Mouse (Mus musculus): ENCODE results near the gene Fam227a. TPM values are rescaled to one million over a fixed set of nuclear protein-coding genes. Genes with fewer than 3 reads are reported as not detected.

Gene Fam227a
- polyA plus RNA-seq, 1 experiment from 2014 or later: 0.72 TPM

DNA sequence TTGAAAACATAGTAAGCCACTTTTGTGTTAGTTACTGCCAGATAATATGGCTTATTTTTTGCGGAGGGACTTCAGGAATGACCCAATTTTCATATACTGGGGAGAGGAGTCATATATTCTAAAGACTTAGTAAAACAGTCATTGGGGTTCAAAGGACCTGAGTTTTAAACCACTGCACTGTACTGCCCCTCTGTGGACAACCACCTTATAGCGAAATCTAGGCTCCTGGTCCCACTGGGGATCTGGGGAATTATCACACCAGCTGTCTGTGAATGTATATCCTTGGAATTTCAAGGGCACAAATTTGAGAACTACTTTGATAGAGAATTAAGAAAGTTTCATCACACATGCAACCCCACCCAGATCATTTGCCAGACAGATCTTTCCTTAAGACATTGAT is 51.0 kb downstream of the Fam227a start:
- 47% methylated on average over 2 of the region's 2 CpGs for WGBS
- Histone ChIP-seq H3K4me1 (ENCODE audit: control insufficient read depth, insufficient read depth, low read length) (peaks cover 7% of the 10 kb centered on the region), H3K4me2 (ENCODE audit: low read depth, low read length) (no peak overlapping the region), H3K4me3 (ENCODE audit: low read length) (no peak overlapping the region), H3K27me3 (replicated peaks; ENCODE audit: control insufficient read depth, insufficient read depth, low read length) (no peaks in the 10 kb centered on the region), H3K9me3 (ENCODE audit: control insufficient read depth, low read length) (no peaks in the 10 kb centered on the region), H3K9ac (ENCODE audit: low read depth, low read length) (no peak overlapping the region), H3K36me3 (ENCODE audit: control insufficient read depth, insufficient read depth, low read length) (no peaks in the 10 kb centered on the region), H3K27ac (ENCODE audit: low read length) (no peak overlapping the region)
- ATAC-seq: no peak

DNA sequence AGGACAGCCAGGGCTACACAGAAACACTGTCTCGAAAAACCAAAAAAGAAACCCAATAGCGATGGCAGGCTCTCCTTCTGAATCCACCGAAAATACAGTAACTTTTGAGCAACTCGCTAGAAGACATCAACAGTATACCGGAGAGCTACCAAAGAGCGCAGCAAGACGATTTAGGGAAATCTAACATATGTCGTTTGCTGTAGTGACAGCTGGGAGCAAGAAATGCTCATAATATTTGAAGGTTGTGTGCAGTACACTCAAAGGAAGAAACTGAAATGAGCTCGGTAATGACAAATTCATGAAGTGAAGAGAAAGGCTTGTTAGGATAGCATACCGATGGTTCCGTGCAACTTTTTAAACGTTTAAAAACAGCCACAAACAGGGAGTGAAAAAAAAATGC is 52.6 kb downstream of the Fam227a start:
- Histone ChIP-seq H3K27me3 (replicated peaks; ENCODE audit: control insufficient read depth, insufficient read depth, low read length) (no peaks in the 10 kb centered on the region), H3K36me3 (ENCODE audit: control insufficient read depth, insufficient read depth, low read length) (no peaks in the 10 kb centered on the region), H3K27ac (ENCODE audit: low read length) (no peak overlapping the region), H3K9ac (ENCODE audit: low read depth, low read length) (no peak overlapping the region), H3K4me3 (ENCODE audit: low read length) (no peak overlapping the region), H3K4me1 (ENCODE audit: control insufficient read depth, insufficient read depth, low read length) (peaks cover 7% of the 10 kb centered on the region), H3K4me2 (ENCODE audit: low read depth, low read length) (no peak overlapping the region), H3K9me3 (ENCODE audit: control insufficient read depth, low read length) (no peaks in the 10 kb centered on the region)
- WGBS: 83% methylated on average over 12 of the region's 12 CpGs
- ATAC-seq: no peak

DNA sequence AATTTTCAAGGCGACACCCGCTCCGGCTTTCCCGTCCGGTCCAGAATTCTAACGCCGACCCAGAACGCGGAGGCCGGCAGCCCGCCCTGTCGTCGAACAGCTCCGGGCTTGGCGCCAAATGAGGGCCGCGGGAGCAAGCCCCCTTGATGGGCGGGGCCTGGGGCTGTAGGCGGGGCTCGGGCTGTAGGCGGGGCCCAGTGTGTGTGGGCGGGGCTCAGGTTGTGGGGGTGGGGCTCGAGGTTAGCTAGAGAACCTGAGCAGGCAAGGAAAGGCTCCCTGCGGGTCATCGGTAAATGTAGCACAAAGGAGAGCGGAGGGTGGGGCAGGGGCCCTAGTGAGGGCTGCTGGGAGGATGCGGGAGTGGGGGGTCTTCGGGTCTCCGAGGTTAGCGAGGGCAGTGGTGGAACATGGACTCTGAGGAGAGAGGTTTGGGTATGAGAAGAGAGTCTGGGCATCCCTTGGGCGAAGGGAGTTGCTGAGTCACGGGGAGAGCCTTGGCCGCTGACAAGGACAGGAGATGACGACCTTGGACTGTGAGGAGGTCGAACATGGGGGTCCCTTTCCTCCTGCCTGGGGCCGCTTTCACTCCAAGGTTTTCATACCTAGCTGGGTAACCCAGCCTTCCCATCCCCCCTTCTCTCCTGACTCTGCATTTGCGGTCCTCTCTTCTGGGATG is 53.6 kb downstream of the Fam227a start, which contains the start of gene Dmc1:
Gene Dmc1, minus strand, starts transcription at position 120 of the 676 bp plus-strand sequence.
- H3K27me3 ChIP-seq (replicated peaks; ENCODE audit: control insufficient read depth, insufficient read depth, low read length): no peaks in the 10 kb centered on the region
- H3K27ac ChIP-seq (ENCODE audit: low read length): no peak within 1 kb of the TSS
- H3K9ac ChIP-seq (ENCODE audit: low read depth, low read length): peak within 1 kb of the TSS; percentile 59
- peak within 1 kb of the TSS; percentile 45 for H3K4me3 ChIP-seq (ENCODE audit: low read length)
- ATAC-seq: peak; percentile 48
- H3K4me2 ChIP-seq (ENCODE audit: low read depth, low read length): peak within 1 kb of the TSS; percentile 53
- H3K36me3 ChIP-seq (ENCODE audit: control insufficient read depth, insufficient read depth, low read length): no peaks in the 10 kb centered on the region
- peaks cover 7% of the 10 kb centered on the region for H3K4me1 ChIP-seq (ENCODE audit: control insufficient read depth, insufficient read depth, low read length)
- 12% methylated on average over 37 of the region's 37 CpGs for WGBS
- no peaks in the 10 kb centered on the region for H3K9me3 ChIP-seq (ENCODE audit: control insufficient read depth, low read length)

DNA sequence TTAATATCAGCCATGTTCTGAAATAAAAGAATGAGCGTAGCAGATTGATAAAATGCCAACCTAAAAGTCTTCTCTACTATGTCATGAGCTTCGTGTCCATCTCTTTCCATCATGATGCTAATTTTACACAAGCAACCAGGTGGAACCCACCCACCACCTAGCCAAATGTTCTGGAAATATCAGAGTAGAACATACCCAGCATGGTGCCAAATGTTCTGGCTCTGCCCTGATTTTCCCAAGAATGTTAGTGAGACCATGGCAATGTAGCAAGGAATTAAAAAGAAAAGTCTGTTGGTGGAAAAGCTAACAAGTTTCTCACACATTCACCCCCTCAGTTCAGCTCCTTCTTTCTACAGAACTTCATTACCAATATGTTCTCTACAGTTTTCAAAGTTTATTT is 58.6 kb downstream of the Fam227a start:
- ATAC-seq: no peak
- WGBS: 86% methylated on average over 2 of the region's 2 CpGs
- H3K27me3 ChIP-seq (replicated peaks; ENCODE audit: control insufficient read depth, insufficient read depth, low read length): no peaks in the 10 kb centered on the region

DNA sequence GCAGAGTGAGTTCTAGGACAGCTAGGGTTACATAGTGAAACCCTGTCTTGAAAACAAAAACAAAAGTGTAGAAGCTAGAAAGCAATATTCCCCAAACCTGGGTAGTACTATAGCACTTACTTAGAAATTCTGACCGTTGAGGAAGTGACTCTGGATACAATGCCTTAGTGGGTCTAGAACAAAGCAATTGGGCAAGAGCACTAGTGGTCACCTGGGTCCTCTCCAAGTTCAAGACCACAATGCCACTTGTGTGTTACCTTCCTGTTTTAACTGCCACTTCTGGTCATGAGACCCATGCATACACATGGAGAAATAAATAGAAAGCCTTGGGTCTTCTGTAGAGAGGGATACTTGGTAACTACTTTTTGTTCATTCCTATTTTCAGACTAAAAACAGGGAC is 60.0 kb downstream of the Fam227a start:
- Histone ChIP-seq H3K9me3 (ENCODE audit: control insufficient read depth, low read length) (no peaks in the 10 kb centered on the region), H3K27ac (ENCODE audit: low read length) (no peak overlapping the region), H3K27me3 (replicated peaks; ENCODE audit: control insufficient read depth, insufficient read depth, low read length) (no peaks in the 10 kb centered on the region), H3K4me2 (ENCODE audit: low read depth, low read length) (no peak overlapping the region), H3K36me3 (ENCODE audit: control insufficient read depth, insufficient read depth, low read length) (no peaks in the 10 kb centered on the region), H3K4me3 (ENCODE audit: low read length) (no peak overlapping the region), H3K9ac (ENCODE audit: low read depth, low read length) (no peak overlapping the region), H3K4me1 (ENCODE audit: control insufficient read depth, insufficient read depth, low read length) (no peaks in the 10 kb centered on the region)
- 89% methylated on average over 1 of the region's 1 CpGs for WGBS
- ATAC-seq: no peak

More for the DNA sequence above, 58.6 kb downstream of the Fam227a start:
- peaks cover 7% of the 10 kb centered on the region for H3K4me1 ChIP-seq (ENCODE audit: control insufficient read depth, insufficient read depth, low read length)
- no peaks in the 10 kb centered on the region for H3K36me3 ChIP-seq (ENCODE audit: control insufficient read depth, insufficient read depth, low read length)
- H3K9me3 ChIP-seq (ENCODE audit: control insufficient read depth, low read length): no peaks in the 10 kb centered on the region
- H3K27ac ChIP-seq (ENCODE audit: low read length): no peak overlapping the region
- H3K4me2 ChIP-seq (ENCODE audit: low read depth, low read length): no peak overlapping the region
- no peak overlapping the region for H3K4me3 ChIP-seq (ENCODE audit: low read length)
- H3K9ac ChIP-seq (ENCODE audit: low read depth, low read length): no peak overlapping the region

DNA sequence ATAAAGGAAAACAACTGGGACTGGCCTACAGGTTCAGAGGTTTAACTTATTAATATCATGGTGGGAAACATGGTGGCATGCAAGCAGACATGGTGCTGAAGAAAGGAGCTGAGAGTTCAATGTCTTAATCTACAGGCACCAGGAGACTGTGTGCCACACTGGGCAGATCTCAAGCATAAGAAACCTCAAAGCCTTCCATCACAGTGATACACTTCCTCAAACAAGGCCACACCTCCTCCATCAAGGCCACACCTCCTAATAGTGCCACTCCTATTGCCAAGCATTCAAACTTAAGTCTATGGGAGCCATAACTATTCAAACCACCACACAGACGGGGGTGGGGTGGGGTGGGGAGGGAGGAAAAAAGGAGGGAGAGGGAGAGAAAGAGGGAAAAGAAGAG is 77.2 kb downstream of the Fam227a start:
- no peak overlapping the region for H3K9ac ChIP-seq (ENCODE audit: low read depth, low read length)

DNA sequence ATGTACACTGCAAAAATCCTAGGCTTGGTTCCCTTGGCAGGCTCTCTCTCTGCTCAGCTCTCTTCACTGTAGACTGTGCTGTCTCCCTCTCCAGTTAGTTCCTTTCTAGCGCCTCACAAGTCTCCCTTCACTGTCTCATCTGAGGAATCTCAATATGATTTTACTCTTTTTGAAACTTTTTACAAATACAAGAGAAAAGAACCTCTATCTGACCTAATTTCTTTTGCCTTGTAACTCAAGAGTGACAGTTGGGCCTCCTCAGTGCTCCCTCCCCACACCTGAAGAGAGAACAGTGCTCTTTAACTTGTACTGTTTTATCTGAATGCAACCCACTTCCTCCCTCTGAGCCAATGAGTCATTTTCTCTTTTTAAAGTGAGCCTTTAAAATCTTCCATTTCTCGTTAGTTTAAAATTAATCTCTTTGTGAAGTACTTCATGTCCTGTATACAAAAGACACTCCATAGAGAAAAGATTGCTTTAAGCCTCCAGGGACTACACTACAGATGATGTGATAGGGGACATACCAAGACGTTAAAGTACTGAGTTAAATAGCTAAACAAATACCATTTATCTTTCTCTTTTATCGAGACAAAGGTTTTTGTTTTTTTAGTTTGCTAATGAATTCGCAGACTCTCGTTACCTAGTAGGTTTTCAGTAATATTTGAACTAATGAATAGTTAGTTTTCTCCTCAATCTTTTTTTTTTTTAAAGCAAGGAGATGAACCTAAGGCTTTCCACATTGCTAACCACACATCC is 80.9 kb downstream of the Fam227a start:
- WGBS: 66% methylated on average over 6 of the region's 6 CpGs
- Histone ChIP-seq H3K36me3 (ENCODE audit: control insufficient read depth, insufficient read depth, low read length) (no peaks in the 10 kb centered on the region), H3K4me2 (ENCODE audit: low read depth, low read length) (no peak overlapping the region), H3K27ac (ENCODE audit: low read length) (no peak overlapping the region), H3K9me3 (ENCODE audit: control insufficient read depth, low read length) (no peaks in the 10 kb centered on the region), H3K9ac (ENCODE audit: low read depth, low read length) (no peak overlapping the region), H3K4me1 (ENCODE audit: control insufficient read depth, insufficient read depth, low read length) (no peaks in the 10 kb centered on the region), H3K27me3 (replicated peaks; ENCODE audit: control insufficient read depth, insufficient read depth, low read length) (no peaks in the 10 kb centered on the region), H3K4me3 (ENCODE audit: low read length) (no peak overlapping the region)
- ATAC-seq: no peak

More for the DNA sequence above, 77.2 kb downstream of the Fam227a start:
- H3K9me3 ChIP-seq (ENCODE audit: control insufficient read depth, low read length): no peaks in the 10 kb centered on the region
- ATAC-seq: no peak
- no peaks in the 10 kb centered on the region for H3K4me1 ChIP-seq (ENCODE audit: control insufficient read depth, insufficient read depth, low read length)
- no peak overlapping the region for H3K4me3 ChIP-seq (ENCODE audit: low read length)
- no peak overlapping the region for H3K4me2 ChIP-seq (ENCODE audit: low read depth, low read length)
- 52% methylated on average over 1 of the region's 1 CpGs for WGBS
- no peaks in the 10 kb centered on the region for H3K27me3 ChIP-seq (replicated peaks; ENCODE audit: control insufficient read depth, insufficient read depth, low read length)
- no peaks in the 10 kb centered on the region for H3K36me3 ChIP-seq (ENCODE audit: control insufficient read depth, insufficient read depth, low read length)
- H3K27ac ChIP-seq (ENCODE audit: low read length): no peak overlapping the region

DNA sequence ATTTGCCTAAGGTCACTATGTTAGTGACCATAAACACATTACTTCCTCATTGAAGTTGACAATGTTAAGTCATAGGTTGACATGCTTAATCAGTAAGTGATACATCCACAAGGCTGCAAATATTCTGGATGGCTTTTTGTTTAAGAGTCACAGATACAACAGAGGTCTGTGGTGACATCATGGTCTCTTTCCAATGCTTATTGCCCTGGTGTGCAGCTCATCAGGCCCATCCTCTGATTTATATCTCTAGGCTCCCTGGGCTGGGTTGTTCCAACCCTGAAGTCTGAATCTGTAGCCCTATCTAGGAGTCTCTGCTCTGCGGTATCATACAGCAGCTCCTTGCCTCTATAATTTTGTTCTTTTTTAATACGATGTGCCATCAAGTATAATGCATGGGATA is 81.8 kb downstream of the Fam227a start:
- Histone ChIP-seq H3K27me3 (replicated peaks; ENCODE audit: control insufficient read depth, insufficient read depth, low read length) (no peaks in the 10 kb centered on the region), H3K9ac (ENCODE audit: low read depth, low read length) (no peak overlapping the region), H3K4me1 (ENCODE audit: control insufficient read depth, insufficient read depth, low read length) (no peaks in the 10 kb centered on the region), H3K4me2 (ENCODE audit: low read depth, low read length) (no peak overlapping the region), H3K36me3 (ENCODE audit: control insufficient read depth, insufficient read depth, low read length) (no peaks in the 10 kb centered on the region), H3K9me3 (ENCODE audit: control insufficient read depth, low read length) (no peaks in the 10 kb centered on the region), H3K27ac (ENCODE audit: low read length) (no peak overlapping the region), H3K4me3 (ENCODE audit: low read length) (no peak overlapping the region)
- no peak for ATAC-seq
- WGBS: 96% methylated on average over 2 of the region's 2 CpGs

DNA sequence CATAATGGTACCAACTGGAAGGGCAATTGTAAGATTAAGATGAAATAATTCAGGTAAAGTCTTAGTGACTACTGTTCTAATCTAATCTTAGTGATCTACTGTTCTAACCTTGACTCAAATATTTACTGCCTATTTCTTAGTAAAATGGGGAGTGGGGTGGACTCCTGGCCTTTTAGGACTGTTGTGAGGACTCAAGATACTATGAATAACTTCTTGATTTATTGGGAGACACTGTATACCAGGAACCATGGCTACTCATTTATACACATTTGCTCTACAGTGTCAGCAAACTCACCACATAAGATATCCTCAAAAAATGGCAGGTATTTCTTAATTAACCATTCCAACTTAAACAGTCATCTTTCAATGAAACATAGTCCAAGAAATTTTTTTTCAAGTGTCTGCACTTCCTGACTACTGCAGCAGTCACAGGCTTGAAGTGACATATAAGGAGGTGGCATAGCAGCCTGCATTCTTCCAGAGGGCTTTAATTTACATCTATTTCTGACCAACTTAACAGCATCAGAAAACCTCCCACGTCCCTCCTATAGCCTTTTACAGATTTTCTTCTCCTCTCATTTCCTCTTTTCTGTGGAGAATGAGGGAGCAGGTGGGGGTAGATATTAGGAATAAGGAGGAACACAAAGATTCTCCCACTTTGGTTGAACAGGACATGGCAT is 83.1 kb downstream of the Fam227a start:
- no peak overlapping the region for H3K27ac ChIP-seq (ENCODE audit: low read length)
- H3K4me2 ChIP-seq (ENCODE audit: low read depth, low read length): no peak overlapping the region
- H3K36me3 ChIP-seq (ENCODE audit: control insufficient read depth, insufficient read depth, low read length): no peaks in the 10 kb centered on the region
- peak; percentile 60; the same call in 1 of the 2 replicates for ATAC-seq
- H3K9me3 ChIP-seq (ENCODE audit: control insufficient read depth, low read length): no peaks in the 10 kb centered on the region
- H3K27me3 ChIP-seq (replicated peaks; ENCODE audit: control insufficient read depth, insufficient read depth, low read length): no peaks in the 10 kb centered on the region
- no peak overlapping the region for H3K4me3 ChIP-seq (ENCODE audit: low read length)
- H3K4me1 ChIP-seq (ENCODE audit: control insufficient read depth, insufficient read depth, low read length): no peaks in the 10 kb centered on the region
- 44% methylated on average over 1 of the region's 1 CpGs for WGBS
- H3K9ac ChIP-seq (ENCODE audit: low read depth, low read length): no peak overlapping the region
